Mouse (Mus musculus) macrophage (primary cell): ENCODE measurements around the gene Exo5. TPM values are rescaled to one million over a fixed set of nuclear protein-coding genes. Genes with fewer than 3 reads are reported as not detected.

Experiments
- H3K27ac ChIP-seq: fragments of 350-480 bp; formaldehyde crosslinking; 2 replicates; pipeline ENCODE4 v1.9.0; 2021
- H3K36me3 ChIP-seq: fragments of 350-480 bp; formaldehyde crosslinking; 2 replicates; pipeline ENCODE4 v1.9.0; 2021; ENCODE audit errors: inconsistent target
- H3K4me3 ChIP-seq: fragments of 350-480 bp; formaldehyde crosslinking; 2 replicates; pipeline ENCODE4 v1.9.0; 2021; ENCODE audit errors: inconsistent target
- H3K79me2 ChIP-seq: fragments of 350-480 bp; formaldehyde crosslinking; 2 replicates; pipeline ENCODE4 v1.9.0; 2021; ENCODE audit errors: inconsistent target
- WGBS: methylation state at CpG from one replicate; pipeline ENCODE4 v1.1.7; 2026; ENCODE audit warnings: inconsistent platforms; ENCODE audit not compliant: missing documents; 5-methylcytosine and 5-hydroxymethylcytosine counted together
- polyA plus RNA-seq: library from polyadenylated mRNA; stranded (reverse); fragments of 250-400 nt; gene quantifications from 3 replicates; pipeline ENCODE4 v1.2.4, GENCODE M21; 2018; ENCODE audit warnings: inconsistent platforms

The Exo5 gene
- polyA plus RNA-seq, 1 experiment from 2014 or later, result 14.3 TPM

DNA sequence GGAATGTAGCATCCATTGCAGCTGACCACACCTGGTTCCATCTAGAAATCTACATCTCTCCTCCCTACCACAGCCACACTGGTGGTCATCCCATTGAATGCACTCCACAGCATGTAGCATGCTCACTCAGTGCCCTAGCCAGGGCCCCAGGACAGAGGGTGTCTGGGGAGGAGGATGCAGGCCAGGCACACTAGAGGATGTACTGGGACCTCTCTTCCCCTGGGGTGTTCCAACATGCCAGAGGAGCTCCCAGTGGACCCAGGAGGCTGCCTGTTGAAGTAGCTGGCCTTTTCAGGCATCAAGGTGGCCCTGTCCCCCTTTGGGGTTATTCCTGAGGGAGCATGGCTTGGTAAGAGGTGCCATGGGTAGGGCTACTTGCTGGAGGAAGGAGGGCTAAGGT lies 32.9 kb downstream of the Exo5 start:
- no peak overlapping the region for H3K27ac ChIP-seq
- H3K4me3 ChIP-seq, result no peak overlapping the region
- H3K79me2 ChIP-seq, result no peaks in the 10 kb centered on the region
- no peaks in the 10 kb centered on the region for H3K36me3 ChIP-seq

DNA sequence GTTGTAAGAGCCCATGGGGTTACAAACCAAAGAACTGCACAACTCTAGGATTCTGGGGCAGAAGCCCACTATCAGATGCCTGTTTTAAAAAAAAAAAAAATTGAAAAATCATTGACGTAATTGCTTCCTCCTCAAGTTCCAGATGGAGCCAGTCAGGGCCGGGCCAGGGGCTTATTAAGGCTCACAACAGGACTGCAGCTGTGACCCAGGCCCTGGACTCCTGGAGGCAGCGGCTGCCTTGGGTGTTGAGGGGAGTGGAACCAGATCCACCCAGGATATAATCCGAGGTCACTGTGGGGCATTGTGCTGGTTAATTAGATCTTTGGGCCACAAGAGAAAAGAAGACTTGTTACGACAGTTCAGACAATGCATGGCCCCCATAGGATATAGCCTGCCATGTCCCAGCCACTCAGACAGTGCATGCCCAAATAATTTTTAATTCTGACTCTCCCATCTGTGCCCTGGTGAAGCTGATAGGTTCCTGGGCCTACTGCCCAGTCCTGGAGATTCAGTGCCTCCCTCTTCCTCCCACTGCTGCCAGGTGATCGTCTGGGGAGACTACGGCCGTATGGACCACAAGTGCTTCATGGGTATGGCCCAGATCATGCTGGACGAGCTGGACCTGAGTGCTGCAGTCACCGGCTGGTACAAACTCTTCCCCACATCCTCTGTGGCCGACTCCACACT lies 33.9 kb downstream of the Exo5 start:
- Histone ChIP-seq H3K36me3 (no peaks in the 10 kb centered on the region), H3K79me2 (no peaks in the 10 kb centered on the region), H3K27ac (no peak overlapping the region), H3K4me3 (no peak overlapping the region)
- WGBS, result 88% methylated on average over 11 of the region's 11 CpGs

DNA sequence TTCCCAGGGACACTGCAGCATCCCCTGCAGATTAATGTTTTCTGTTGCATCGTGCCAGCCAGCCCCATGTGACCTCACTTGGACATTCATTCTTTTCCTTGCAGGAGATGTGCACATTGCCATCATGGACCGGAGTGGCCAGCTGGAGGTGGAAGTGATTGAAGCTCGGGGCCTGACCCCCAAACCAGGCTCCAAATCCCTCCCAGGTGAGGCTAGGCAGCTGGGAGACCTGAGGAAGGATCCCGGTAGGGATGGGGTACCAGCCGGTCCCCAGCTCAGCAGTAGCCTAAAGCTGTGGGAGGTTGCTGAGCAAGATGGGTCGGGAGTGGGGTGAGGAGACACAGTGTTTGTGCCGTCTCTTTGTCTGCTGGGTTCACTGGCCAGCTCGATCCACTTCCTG lies 35.9 kb downstream of the Exo5 start:
- 88% methylated on average over 8 of the region's 8 CpGs for WGBS

DNA sequence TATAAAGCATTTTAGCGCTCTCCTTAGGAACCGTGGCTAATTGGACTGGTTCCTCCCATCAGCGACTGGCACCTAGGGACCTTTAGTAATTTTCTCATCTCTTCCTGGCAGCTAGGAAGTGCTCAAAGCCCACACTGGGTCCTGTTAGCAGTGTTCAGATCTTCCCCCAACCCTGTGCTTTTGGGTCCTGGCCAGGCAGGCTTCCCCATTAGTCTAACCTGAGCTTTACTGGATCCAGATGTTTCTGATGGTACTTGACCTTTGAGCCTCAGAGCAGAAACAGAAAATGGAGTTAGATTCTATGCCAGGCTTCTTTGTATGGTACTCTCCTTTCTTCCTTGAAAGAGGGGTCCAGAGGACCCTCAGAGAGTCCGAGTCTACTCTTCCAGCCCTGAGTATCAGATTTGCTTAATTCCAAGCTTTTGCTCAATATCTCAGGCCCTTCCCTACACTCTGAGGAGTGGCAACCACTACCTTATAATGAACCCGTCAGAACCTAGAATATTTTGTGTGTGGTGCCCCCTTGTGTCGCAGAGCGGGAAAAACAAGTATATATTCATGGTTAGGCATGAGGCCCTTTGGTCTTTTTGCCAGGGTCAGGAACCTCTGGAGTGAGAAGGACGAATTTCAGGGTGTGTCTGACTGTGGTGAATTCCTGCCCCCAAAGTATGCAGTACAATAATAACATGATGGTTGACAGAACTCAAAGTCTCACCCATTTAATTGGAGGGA lies 37.3 kb downstream of the Exo5 start:
- Histone ChIP-seq H3K27ac (no peak overlapping the region), H3K4me3 (no peak overlapping the region), H3K79me2 (no peaks in the 10 kb centered on the region), H3K36me3 (no peaks in the 10 kb centered on the region)
- 31% methylated on average over 8 of the region's 8 CpGs for WGBS

More for the DNA sequence above, 35.9 kb downstream of the Exo5 start:
- Histone ChIP-seq H3K36me3 (no peaks in the 10 kb centered on the region), H3K79me2 (no peaks in the 10 kb centered on the region), H3K27ac (no peak overlapping the region), H3K4me3 (no peak overlapping the region)

DNA sequence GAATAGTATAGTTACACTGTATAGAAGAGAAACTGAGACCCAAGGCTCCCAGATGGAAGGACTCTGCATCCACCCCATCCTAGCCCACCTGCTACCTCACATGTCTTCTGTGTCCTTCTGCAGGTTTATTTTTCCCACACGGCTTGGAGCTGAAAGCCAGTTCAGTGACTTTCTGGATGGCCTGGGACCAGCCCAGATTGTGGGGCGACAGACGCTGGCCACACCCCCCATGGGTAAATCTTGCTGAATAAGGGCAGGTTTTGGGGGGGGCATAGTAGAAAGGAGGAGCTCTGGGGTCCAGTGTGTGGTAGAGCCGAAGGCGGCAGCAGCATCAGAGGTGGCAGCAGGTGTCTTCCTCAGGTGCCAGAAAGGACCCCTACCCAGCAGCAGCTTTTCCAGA lies 38.0 kb downstream of the Exo5 start:
- Histone ChIP-seq H3K36me3 (no peaks in the 10 kb centered on the region), H3K27ac (no peak overlapping the region), H3K4me3 (no peak overlapping the region), H3K79me2 (no peaks in the 10 kb centered on the region)
- WGBS, result 94% methylated on average over 5 of the region's 5 CpGs

DNA sequence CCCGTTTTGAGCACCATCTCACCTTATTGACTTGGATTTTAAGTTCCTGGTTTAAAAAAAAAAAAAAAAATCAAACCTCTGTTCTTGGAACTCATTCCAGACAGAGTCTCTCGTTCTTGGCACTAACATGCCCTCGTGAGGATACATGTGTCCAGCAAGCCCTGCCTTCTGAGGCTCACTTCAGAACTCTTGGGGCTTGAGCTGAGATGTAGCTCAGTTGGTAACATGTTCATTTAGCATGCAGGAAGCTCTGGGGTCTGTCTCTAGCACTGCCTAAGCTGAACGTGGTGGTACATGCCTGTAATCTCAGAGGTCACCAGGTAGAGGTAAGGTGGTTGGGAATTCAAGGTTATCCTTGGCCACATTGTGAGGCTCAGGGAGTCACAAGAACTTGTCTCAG lies 38.7 kb downstream of the Exo5 start:
- no peak overlapping the region for H3K27ac ChIP-seq
- WGBS, result 42% methylated on average over 4 of the region's 4 CpGs
- no peaks in the 10 kb centered on the region for H3K36me3 ChIP-seq
- no peaks in the 10 kb centered on the region for H3K79me2 ChIP-seq
- H3K4me3 ChIP-seq, result no peak overlapping the region

DNA sequence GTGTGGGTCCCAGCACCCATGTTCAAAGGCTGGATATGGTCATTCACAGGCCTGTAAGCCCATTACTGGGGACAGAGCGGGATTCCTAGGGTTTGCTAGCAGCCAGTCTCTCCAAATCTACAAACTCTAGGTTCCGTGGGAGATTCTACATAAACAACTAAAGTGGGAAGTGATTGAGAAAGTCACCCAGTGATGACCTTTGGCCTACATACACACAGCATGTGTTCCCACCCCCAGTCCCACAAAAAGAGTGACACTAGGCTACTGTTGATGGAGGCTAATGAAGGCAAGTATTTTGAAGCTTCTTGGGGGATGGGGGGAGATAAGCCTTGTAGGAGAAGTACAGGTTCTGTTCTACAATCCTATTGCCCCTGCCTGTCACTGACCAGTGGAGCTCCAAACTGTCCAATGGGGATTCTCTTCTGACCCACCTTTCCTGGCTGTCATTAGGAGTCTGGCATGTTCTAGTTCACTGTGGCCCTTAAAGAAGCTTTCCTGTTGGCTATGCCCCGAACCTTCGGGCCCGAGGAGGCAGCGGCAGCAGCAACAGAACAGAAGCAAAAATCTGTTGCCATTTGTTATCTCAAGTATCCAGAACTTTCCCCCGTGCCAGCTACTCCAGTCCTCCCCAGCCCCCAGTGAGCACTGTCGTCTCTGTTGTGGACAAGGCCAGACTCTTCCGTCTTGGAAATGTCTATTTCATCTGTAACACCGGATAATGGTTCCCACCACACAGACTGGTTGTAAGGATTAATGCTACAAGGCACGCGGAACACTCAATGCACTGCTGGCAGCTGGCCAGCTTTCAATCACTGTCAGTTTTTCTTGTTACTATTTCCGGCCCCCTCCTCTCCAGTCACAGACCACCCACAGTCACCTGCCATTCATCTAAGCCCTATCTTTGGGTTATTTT lies 39.4 kb downstream of the Exo5 start:
- Histone ChIP-seq H3K27ac (no peak overlapping the region), H3K36me3 (no peaks in the 10 kb centered on the region), H3K79me2 (no peaks in the 10 kb centered on the region), H3K4me3 (no peak overlapping the region)
- WGBS, result 54% methylated on average over 13 of the region's 13 CpGs

DNA sequence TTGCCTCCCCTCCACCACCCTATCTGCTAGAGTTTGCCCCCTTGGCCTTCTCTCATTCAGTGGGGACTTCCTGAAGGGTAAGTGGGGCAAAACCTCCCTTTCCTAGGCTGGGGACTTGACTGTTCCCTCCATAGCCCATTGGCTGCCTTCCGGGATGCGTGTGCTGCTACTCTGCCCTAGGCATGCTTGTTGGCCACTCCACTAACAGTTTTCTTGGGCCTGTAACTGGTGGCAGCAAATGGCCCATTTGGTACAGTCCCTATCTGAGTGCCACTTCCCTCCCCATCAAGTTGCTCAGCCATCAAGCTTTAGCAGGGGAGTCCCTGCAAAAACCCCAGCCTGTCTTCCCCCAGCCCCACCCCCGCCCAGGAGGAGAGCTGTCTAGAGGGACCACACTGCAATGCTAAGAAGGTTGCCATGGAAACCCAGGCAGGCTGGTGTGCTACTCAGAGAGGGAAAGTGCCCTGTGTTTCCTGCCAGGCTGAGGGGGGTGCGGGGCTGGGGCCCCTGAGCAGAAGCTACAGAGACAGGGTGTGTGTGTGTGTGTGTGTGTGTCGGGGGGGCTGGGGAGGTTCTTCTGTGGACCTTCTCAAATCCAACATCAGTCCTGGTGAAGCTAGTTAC lies 42.7 kb downstream of the Exo5 start:
- WGBS, result 66% methylated on average over 5 of the region's 5 CpGs
- H3K79me2 ChIP-seq, result no peaks in the 10 kb centered on the region
- H3K4me3 ChIP-seq, result no peak overlapping the region
- no peak overlapping the region for H3K27ac ChIP-seq
- H3K36me3 ChIP-seq, result no peaks in the 10 kb centered on the region

DNA sequence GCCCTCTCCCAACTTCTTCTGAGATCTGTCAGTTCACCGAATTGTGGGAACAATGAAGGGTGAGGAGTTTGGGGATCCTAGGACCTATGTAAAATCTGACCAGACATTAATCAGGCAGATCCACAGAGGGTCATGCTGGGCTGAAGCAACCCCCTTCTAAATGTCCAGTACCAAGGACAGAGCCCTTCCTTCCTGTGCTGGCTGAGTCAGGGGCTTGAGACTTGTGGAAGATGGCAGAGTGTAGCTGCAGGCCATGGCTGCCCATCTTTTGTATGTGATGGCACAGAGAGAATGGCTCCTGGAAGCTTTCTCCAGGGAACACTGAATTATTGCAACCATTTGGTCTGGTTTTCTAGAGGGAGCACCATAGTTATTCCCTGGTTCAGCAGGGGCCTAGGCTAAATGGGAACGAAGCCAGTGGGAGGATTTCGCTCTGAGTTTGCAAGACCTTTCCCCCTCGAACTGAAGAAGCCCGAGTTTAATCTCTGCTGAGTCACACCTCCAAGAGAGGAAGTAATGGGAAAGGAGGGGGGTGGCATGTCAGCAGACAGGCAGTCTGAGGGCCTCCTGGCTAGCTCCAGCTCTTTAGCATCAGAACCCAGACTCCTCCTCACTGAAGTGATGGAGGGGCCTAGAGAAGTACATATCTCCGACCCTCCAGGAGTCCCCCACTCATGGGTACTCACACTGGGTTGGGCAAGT lies 43.9 kb downstream of the Exo5 start:
- H3K79me2 ChIP-seq, result no peaks in the 10 kb centered on the region
- H3K4me3 ChIP-seq, result no peak overlapping the region
- no peak overlapping the region for H3K27ac ChIP-seq
- no peaks in the 10 kb centered on the region for H3K36me3 ChIP-seq
- 20% methylated on average over 6 of the region's 6 CpGs for WGBS

DNA sequence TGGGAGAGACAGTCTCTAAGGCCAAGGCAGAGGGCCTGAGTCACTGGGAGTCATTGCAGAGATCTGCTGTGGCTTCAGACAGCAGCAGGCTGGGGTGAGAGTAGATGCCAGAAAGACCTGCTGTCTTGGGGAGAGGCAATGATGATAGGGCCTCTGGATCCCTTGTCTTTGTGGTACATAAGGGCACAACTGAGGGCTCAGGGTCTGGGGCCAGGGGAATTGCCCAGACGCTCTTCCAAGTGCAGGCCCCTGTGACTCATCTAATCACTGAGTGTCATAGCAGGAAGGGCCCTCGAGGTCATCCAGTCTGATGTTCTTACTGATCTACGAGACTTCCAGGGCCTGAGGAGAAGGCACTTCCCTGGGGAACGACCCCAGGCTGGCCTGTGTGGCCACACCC lies 45.4 kb downstream of the Exo5 start:
- WGBS, result 74% methylated on average over 4 of the region's 4 CpGs
- H3K79me2 ChIP-seq, result no peaks in the 10 kb centered on the region
- no peak overlapping the region for H3K27ac ChIP-seq
- no peak overlapping the region for H3K4me3 ChIP-seq
- no peaks in the 10 kb centered on the region for H3K36me3 ChIP-seq

DNA sequence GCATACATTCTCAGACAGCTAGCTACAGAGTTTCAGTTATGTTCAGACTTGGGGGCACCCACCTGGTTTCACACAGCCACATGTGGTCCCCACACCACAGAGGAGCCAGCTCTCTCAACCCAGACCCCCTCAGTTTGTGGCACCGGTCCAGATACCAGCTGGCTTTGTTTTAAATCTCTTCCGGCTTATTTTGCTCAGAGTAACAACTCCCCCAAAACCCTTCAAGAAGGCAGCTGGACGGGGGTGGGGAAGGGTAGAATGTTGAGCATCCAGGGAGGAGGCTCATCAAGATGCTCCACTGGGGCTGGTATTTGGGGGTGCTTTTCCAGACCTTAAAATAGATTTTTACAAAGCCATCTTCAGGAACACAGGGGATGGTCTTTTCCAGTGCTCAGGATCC lies 46.1 kb downstream of the Exo5 start:
- Histone ChIP-seq H3K36me3 (no peaks in the 10 kb centered on the region), H3K79me2 (no peaks in the 10 kb centered on the region), H3K27ac (no peak overlapping the region), H3K4me3 (no peak overlapping the region)
- 92% methylated on average over 3 of the region's 3 CpGs for WGBS

DNA sequence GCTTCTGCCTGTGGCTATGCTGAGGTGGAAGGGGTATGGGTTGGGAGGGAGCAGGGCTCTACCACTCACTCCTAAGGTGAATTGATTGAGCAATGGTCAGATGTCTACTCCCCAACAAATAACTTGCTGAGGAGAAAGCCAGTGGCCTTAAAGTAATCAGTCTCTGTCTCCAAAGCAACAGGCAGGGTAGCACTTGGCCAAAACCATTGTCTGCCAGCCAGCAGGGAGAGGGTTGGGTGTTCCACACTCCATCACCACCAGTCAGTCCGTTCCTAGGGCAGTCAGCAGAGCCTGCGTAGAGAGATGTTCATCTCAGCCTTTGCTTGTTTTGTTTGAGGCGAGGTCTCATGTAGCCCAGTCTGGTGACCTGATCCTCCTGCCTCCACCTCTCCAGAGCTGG lies 48.9 kb downstream of the Exo5 start:
- Histone ChIP-seq H3K27ac (no peak overlapping the region), H3K4me3 (no peak overlapping the region), H3K36me3 (no peaks in the 10 kb centered on the region), H3K79me2 (no peaks in the 10 kb centered on the region)
- 92% methylated on average over 3 of the region's 3 CpGs for WGBS
